ENCODE assay signal across 8 mouse cellular contexts in the genomic region with DNA sequence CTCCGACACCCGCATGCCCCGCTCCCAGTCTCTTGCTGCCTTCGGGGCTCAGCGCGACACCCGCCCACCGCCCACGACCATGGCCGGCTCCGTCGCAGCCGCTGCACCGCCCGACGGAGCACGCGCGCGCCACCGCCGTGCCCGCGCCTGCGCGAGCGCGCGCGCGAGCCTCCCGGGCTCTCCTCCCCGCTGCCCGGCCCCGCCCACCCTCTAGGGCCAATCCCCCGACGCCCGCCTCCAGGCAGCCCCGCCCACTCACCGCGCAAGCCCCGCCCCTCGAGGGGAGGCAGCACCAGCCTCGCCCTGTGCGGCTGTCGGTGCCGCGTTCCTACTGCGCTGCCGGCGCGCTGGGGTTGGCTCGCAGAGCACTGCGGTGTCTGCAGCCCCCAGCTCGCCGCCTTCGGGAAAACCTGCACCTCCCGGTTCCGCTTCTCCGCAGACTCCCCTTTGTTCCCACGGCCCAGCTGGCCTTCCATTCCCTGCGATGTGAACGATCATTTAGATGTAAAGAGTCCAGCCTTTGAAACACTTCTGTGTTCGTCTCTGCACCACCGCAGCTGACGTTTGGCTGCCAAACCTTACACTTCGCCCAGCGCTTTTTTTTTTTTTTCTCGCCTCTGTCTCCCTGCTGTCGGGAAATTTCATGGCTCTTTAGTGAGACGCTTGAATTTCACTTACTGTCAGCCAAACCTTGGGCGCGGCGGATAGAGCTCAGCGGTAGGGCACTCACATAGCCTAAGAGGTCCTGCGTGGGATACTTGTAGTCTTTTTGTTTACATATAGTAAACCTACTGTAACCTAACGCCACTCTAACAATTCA. TPM values are rescaled to one million over a fixed set of nuclear protein-coding genes. Genes with fewer than 3 reads are reported as not detected.
DNase-seq lines count a peak whose midpoint lies in the region; ATAC-seq and TF ChIP-seq lines count a peak whose summit lies in the region.

Gene Pik3cb, minus strand, starts transcription at position 559 of the 820 bp plus-strand sequence.

- H3K27ac ChIP-seq in brown adipose tissue, adult 24 weeks (replicated peaks; ENCODE audit: low read depth, low read length) = peak within 1 kb of the TSS; percentile 80
- H3K27ac ChIP-seq in heart, embryonic 15.5 days = peak within 1 kb of the TSS; percentile 83
- H3K27ac ChIP-seq in liver, embryonic 14.5 days = peak within 1 kb of the TSS; percentile 80
- peak within 1 kb of the TSS; percentile 83 for H3K27ac ChIP-seq in neural tube, embryonic 11.5 days (ENCODE audit: low read depth, low read length)
- H3K27ac ChIP-seq in stomach, postnatal 0 days (replicated peaks) = peak within 1 kb of the TSS; percentile 67

- under 1% methylated on average over 76 of the region's 77 CpGs for WGBS in heart, embryonic 15.5 days
- WGBS in liver, embryonic 14.5 days (ENCODE audit: insufficient replicate concordance) = under 1% methylated on average over 77 of the region's 77 CpGs
- WGBS in neural tube, embryonic 11.5 days = 1% methylated on average over 51 of the region's 77 CpGs
- WGBS in stomach, postnatal 0 days = 0% methylated on average over 50 of the region's 77 CpGs

- H3K4me1 ChIP-seq in brown adipose tissue, adult 24 weeks (ENCODE audit: control insufficient read depth, insufficient read depth, insufficient read length, low read length) = peaks cover 3% of the 10 kb centered on the region; the same call in 1 of the 2 replicates
- peaks cover 7% of the 10 kb centered on the region for H3K4me1 ChIP-seq in heart, embryonic 15.5 days (replicated peaks)
- H3K4me1 ChIP-seq in liver, embryonic 14.5 days (replicated peaks; ENCODE audit: control insufficient read depth in 2 of 2, insufficient read depth in 2 of 2, low read length in 1 of 2) = peaks cover 27 to 30% of the 10 kb centered on the region in 2 experiments
- H3K4me1 ChIP-seq in neural tube, embryonic 11.5 days (ENCODE audit: control insufficient read depth, insufficient read depth, low read length) = no peaks in the 10 kb centered on the region
- no peaks in the 10 kb centered on the region for H3K4me1 ChIP-seq in stomach, postnatal 0 days (replicated peaks; ENCODE audit: control insufficient read depth, insufficient read depth)

- H3K27me3 ChIP-seq in heart, embryonic 15.5 days = no peaks in the 10 kb centered on the region
- no peaks in the 10 kb centered on the region for H3K27me3 ChIP-seq in liver, embryonic 14.5 days (ENCODE audit: control insufficient read depth, insufficient read depth, low read length)
- H3K27me3 ChIP-seq in neural tube, embryonic 11.5 days (ENCODE audit: control insufficient read depth, insufficient read depth, low read length) = no peaks in the 10 kb centered on the region
- H3K27me3 ChIP-seq in stomach, postnatal 0 days (ENCODE audit: control insufficient read depth, insufficient read depth, low read length) = no peaks in the 10 kb centered on the region

- peak within 1 kb of the TSS; percentile 77 for H3K9ac ChIP-seq in heart, embryonic 15.5 days
- H3K9ac ChIP-seq in liver, embryonic 14.5 days (replicated peaks) = peak within 1 kb of the TSS; percentile 82
- peak within 1 kb of the TSS; percentile 82 for H3K9ac ChIP-seq in neural tube, embryonic 11.5 days (ENCODE audit: low read length)
- peak within 1 kb of the TSS; percentile 70 for H3K9ac ChIP-seq in stomach, postnatal 0 days (ENCODE audit: low read length)

- no peak for TF ChIP-seq CTCF in liver, embryonic 14.5 days (IDR thresholded peaks at IDR 0.05; ENCODE audit: low read depth)
- no peak for TF ChIP-seq CTCF in stomach, postnatal 0 days (IDR thresholded peaks at IDR 0.05; ENCODE audit: low read depth)

- no peaks in the 10 kb centered on the region for H3K36me3 ChIP-seq in heart, embryonic 15.5 days
- no peaks in the 10 kb centered on the region for H3K36me3 ChIP-seq in liver, embryonic 14.5 days (replicated peaks; ENCODE audit: control insufficient read depth, insufficient read depth, low read depth)
- H3K36me3 ChIP-seq in neural tube, embryonic 11.5 days (ENCODE audit: control insufficient read depth, insufficient read depth, low read length) = no peaks in the 10 kb centered on the region
- H3K36me3 ChIP-seq in stomach, postnatal 0 days (ENCODE audit: control insufficient read depth, insufficient read depth, low read length) = no peaks in the 10 kb centered on the region

- H3K4me3 ChIP-seq in brown adipose tissue, adult 24 weeks (ENCODE audit: insufficient read depth, low read depth, low read length) = peak within 1 kb of the TSS; percentile 99
- peak within 1 kb of the TSS; percentile 83 for H3K4me3 ChIP-seq in heart, embryonic 15.5 days
- H3K4me3 ChIP-seq in liver, embryonic 14.5 days (ENCODE audit: insufficient read depth in 1 of 2, low read depth in 2 of 2, low read length in 2 of 2) = peak within 1 kb of the TSS; percentile 94 to 96
- peak within 1 kb of the TSS; percentile 85 for H3K4me3 ChIP-seq in neural tube, embryonic 11.5 days (ENCODE audit: low read depth, low read length)
- H3K4me3 ChIP-seq in stomach, postnatal 0 days (ENCODE audit: low read depth, low read length) = peak within 1 kb of the TSS; percentile 69

- peak; percentile 98 for ATAC-seq in heart, embryonic 15.5 days (replicated peaks; ENCODE audit: insufficient number of reproducible peaks, insufficient read depth, low FRiP score, low read depth)
- ATAC-seq in liver, embryonic 14.5 days (ENCODE audit: insufficient read depth) = peak; percentile 89
- peak; percentile 95 for ATAC-seq in neural tube, embryonic 11.5 days (ENCODE audit: insufficient read depth, low FRiP score, low TSS enrichment)
- peak; percentile 97 for ATAC-seq in stomach, postnatal 0 days (ENCODE audit: low FRiP score, low TSS enrichment)

- DNase-seq in CD4-positive, CD25-positive, alpha-beta regulatory T cell, adult 2 months (ENCODE audit: low read depth, low spot score) = peak; percentile 97
- DNase-seq in fibroblast of lung, adult 2 months (ENCODE audit: low read depth) = peak; percentile 60
- DNase-seq in kidney, postnatal 25 days = peak; percentile 98
- peak; percentile 86 to 88 (median 86) for DNase-seq in liver, embryonic 14.5 days (ENCODE audit: low read depth in 3 of 3, low spot score in 3 of 3)
- peak; percentile 97 for DNase-seq in neural tube, embryonic 11.5 days (ENCODE audit: low spot score)
- DNase-seq in stomach, postnatal 0 days (ENCODE audit: low spot score) = peak; percentile 99

- TF ChIP-seq EP300 in liver, embryonic 14.5 days (IDR thresholded peaks at IDR 0.05; ENCODE audit: low read depth) = no peak
- no peak for TF ChIP-seq EP300 in stomach, postnatal 0 days (optimal IDR thresholded peaks at IDR 0.05)

- H3K4me2 ChIP-seq in heart, embryonic 15.5 days = peak within 1 kb of the TSS; percentile 86
- peak within 1 kb of the TSS; percentile 97 for H3K4me2 ChIP-seq in liver, embryonic 14.5 days (ENCODE audit: low read depth)
- peak within 1 kb of the TSS; percentile 66 for H3K4me2 ChIP-seq in neural tube, embryonic 11.5 days (ENCODE audit: low read depth)
- H3K4me2 ChIP-seq in stomach, postnatal 0 days (replicated peaks; ENCODE audit: low read depth) = peak within 1 kb of the TSS; percentile 75

- no peaks in the 10 kb centered on the region for H3K9me3 ChIP-seq in heart, embryonic 15.5 days (replicated peaks)
- no peaks in the 10 kb centered on the region for H3K9me3 ChIP-seq in liver, embryonic 14.5 days (ENCODE audit: control insufficient read depth, low read length)
- no peaks in the 10 kb centered on the region for H3K9me3 ChIP-seq in neural tube, embryonic 11.5 days (ENCODE audit: control insufficient read depth, low read length)
- H3K9me3 ChIP-seq in stomach, postnatal 0 days (ENCODE audit: control insufficient read depth, low read length) = no peaks in the 10 kb centered on the region

RNA-seq across cellular contexts. Expression of gene Pik3cb, which starts in this region (rescaled TPM):
- polyA plus RNA-seq in brown adipose tissue, adult 24 weeks (2012; ENCODE audit: insufficient read depth, insufficient read length, missing spikeins) = 9.9 and 11.0 TPM in 2 replicates
- 1.4 TPM in 2 replicates for polyA plus RNA-seq in heart, embryonic 15.5 days (2015; fragmentation: Nextera tagmentation; extraction: Ambion mirVana)
- 3.0 and 4.3 TPM in 2 replicates for polyA plus RNA-seq in liver, embryonic 14.5 days (2012; rRNA removed)
- 1.8 and 2.3 TPM in 2 replicates for polyA plus RNA-seq in liver, embryonic 14.5 days (2014; fragmentation: Nextera tagmentation; extraction: Ambion mirVana)
- 1.4 and 1.8 TPM in 2 replicates for polyA plus RNA-seq in neural tube, embryonic 11.5 days (2014; fragmentation: Nextera tagmentation; extraction: Ambion mirVana)
- 2.6 and 4.0 TPM in 2 replicates for polyA plus RNA-seq in stomach, postnatal 0 days (2015; fragmentation: Nextera tagmentation; extraction: Ambion mirVana)

Comparison
In these comparisons a context has a peak if more than half of its experiments do, and no peak if none do; other contexts are left out.
1. Peak in every context shown above with its lines: DNase-seq, ATAC-seq, H3K4me3 ChIP-seq and H3K27ac ChIP-seq.